Mouse (Mus musculus): ENCODE results near the gene Dpagt1.

The Dpagt1 gene

GRCm38 (mm10) chr9:44378153-44378730, 52.4 kb downstream of the Dpagt1 start:
- no peak for DNase-seq (ENCODE audit: low read depth, low spot score)

GRCm38 (mm10) chr9:44379054-44379834, 53.4 kb downstream of the Dpagt1 start, which contains the start of gene Hyou1:
TSS of gene Hyou1 (plus strand) at chr9:44379490.
- DNase-seq (ENCODE audit: low read depth, low spot score) = peak; percentile 96

GRCm38 (mm10) chr9:44379862-44380261, 54.0 kb downstream of the Dpagt1 start:
- DNase-seq (ENCODE audit: low read depth, low spot score) = no peak

Data from embryo, embryonic 11.5 days (tissue).